Mouse (Mus musculus) activated CD4-positive, CD25-positive, alpha-beta regulatory T cell, adult 4 months (primary cell): ENCODE data around the gene Mul1. TPM values are rescaled to one million over a fixed set of nuclear protein-coding genes. Genes with fewer than 3 reads are reported as not detected.

Source experiments
- ATAC-seq: one replicate; pipeline ENCODE4 v1.8.0; 2017
- polyA plus RNA-seq, 2 experiments: library from polyadenylated mRNA; unstranded; fragments of 100-300 nt; shearing (Covaris generic); gene quantifications; one replicate each; pipeline ENCODE4 v1.2.1; 2017

The Mul1 gene
- polyA plus RNA-seq, 2 experiments from 2014 or later = 12.9 to 14.0 TPM

GRCm38 (mm10) chr4:138444941-138445340 is 10.5 kb downstream of the Mul1 start:
- ATAC-seq = no peak

GRCm38 (mm10) chr4:138446981-138447380 is 12.5 kb downstream of the Mul1 start:
- ATAC-seq = no peak

- peak; percentile 82 for ATAC-seq
These were observed 12.9 kb downstream of the Mul1 start for GRCm38 (mm10) chr4:138447387-138447786.

GRCm38 (mm10) chr4:138447827-138448602 is 13.5 kb downstream of the Mul1 start:
- no peak for ATAC-seq

- no peak for ATAC-seq
These were observed 14.6 kb downstream of the Mul1 start for GRCm38 (mm10) chr4:138448872-138449615.

GRCm38 (mm10) chr4:138449636-138450314 is 15.3 kb downstream of the Mul1 start:
- no peak for ATAC-seq

GRCm38 (mm10) chr4:138452306-138453096 is 18.0 kb downstream of the Mul1 start:
- no peak for ATAC-seq

GRCm38 (mm10) chr4:138453097-138453752 is 18.8 kb downstream of the Mul1 start:
- ATAC-seq = no peak

- peak; percentile 12 for ATAC-seq
These were observed 19.5 kb downstream of the Mul1 start, which contains the start of gene Camk2n1 for GRCm38 (mm10) chr4:138453753-138454570. TSS of gene Camk2n1 (plus strand) at chr4:138454314.

- peak; percentile 12 for ATAC-seq
These were observed 20.2 kb downstream of the Mul1 start for GRCm38 (mm10) chr4:138454571-138455140.

GRCm38 (mm10) chr4:138455141-138455955 is 20.9 kb downstream of the Mul1 start:
- no peak for ATAC-seq

GRCm38 (mm10) chr4:138455956-138456341 is 21.5 kb downstream of the Mul1 start:
- ATAC-seq = peak; percentile 58

GRCm38 (mm10) chr4:138456536-138456935 is 22.1 kb downstream of the Mul1 start:
- ATAC-seq = peak; percentile 21

GRCm38 (mm10) chr4:138457091-138457490 is 22.6 kb downstream of the Mul1 start:
- no peak for ATAC-seq

GRCm38 (mm10) chr4:138458171-138458570 is 23.7 kb downstream of the Mul1 start:
- no peak for ATAC-seq

- ATAC-seq = no peak
These were observed 24.4 kb downstream of the Mul1 start for GRCm38 (mm10) chr4:138458735-138459440.

GRCm38 (mm10) chr4:138459775-138460174 is 25.3 kb downstream of the Mul1 start:
- ATAC-seq = no peak

GRCm38 (mm10) chr4:138460910-138461309 is 26.4 kb downstream of the Mul1 start:
- no peak for ATAC-seq

- no peak for ATAC-seq
These were observed 27.0 kb downstream of the Mul1 start for GRCm38 (mm10) chr4:138461471-138461870.
